18 mouse cellular contexts compared by ENCODE assay signal in the genomic region with DNA sequence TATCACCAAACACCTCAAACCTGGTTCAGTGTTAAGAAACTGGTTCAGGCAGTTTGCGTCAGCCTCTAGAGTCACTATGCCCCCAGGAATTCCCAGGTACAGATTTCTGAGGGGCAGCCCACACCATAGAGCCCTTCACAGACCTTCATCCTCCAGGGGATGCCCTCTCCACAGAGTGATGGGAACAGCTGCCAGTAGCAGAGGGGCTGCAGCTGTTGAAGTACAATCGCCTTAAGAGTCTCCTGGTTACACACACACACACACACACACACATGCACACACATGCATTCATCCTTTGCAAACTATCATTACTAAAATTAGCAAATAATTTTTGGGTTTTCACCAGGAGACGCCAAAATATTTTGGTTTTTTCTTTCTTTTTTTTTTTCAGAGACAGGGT. TPM values are rescaled to one million over a fixed set of nuclear protein-coding genes. Genes with fewer than 3 reads are reported as not detected.
"Had no signal": no experiment of that assay in that cellular context is flagged by ENCODE, and none has a peak within 500 bp of the region (broad histone marks: within the 10 kb centered on the region; RNA-seq: fewer than 3 reads in every experiment).

No protein-coding gene starts in this region.

- H3K4me3 ChIP-seq: liver, embryonic 13.5 days; midbrain, embryonic 13.5 days; neural tube, embryonic 15.5 days had no signal

- H3K36me3 ChIP-seq: liver, embryonic 13.5 days; midbrain, embryonic 13.5 days; neural tube, embryonic 15.5 days had no signal

- H3K9me3 ChIP-seq: liver, embryonic 13.5 days; midbrain, embryonic 13.5 days; neural tube, embryonic 15.5 days had no signal

- H3K9ac ChIP-seq: liver, embryonic 13.5 days; liver, postnatal 0 days; midbrain, embryonic 13.5 days; neural tube, embryonic 15.5 days had no signal

- H3K4me2 ChIP-seq: liver, embryonic 13.5 days; midbrain, embryonic 13.5 days; neural tube, embryonic 15.5 days had no signal

- ATAC-seq: liver, postnatal 0 days; midbrain, embryonic 13.5 days had no signal

- H3K27ac ChIP-seq: kidney, postnatal 0 days; liver, embryonic 13.5 days; midbrain, embryonic 13.5 days; neural tube, embryonic 15.5 days had no signal

- H3K27me3 ChIP-seq: liver, embryonic 13.5 days; midbrain, embryonic 13.5 days; neural tube, embryonic 15.5 days had no signal

- DNase-seq: kidney, adult 11 months; kidney, postnatal 36 days; layer of hippocampus, adult 9-11 months; liver; liver, embryonic 13.5 days; liver, postnatal 0 days; lung, postnatal 36 days; right cerebral cortex, adult 18-20 months; right cerebral cortex, postnatal 25 days; thymus, adult 18-20 months; thymus, postnatal 14 days had no signal

RNA-seq across cellular contexts. Expression of gene Galp, which starts 37.3 kb away (rescaled TPM):
- polyA plus RNA-seq: kidney, postnatal 0 days; liver, embryonic 13.5 days; liver, postnatal 0 days; lung, embryonic 16.5 days; midbrain, embryonic 13.5 days; midbrain, postnatal 0 days; neural tube, embryonic 11.5 days; neural tube, embryonic 15.5 days; small intestine, adult 2 months had no signal
